Mouse (Mus musculus) forebrain, embryonic 12.5 days (tissue): ENCODE measurements around the gene Sgta. TPM values are rescaled to one million over a fixed set of nuclear protein-coding genes. Genes with fewer than 3 reads are reported as not detected.

ENCODE experiments used
- ATAC-seq: fragments of 200-750 bp; cut with Nextera tagmentation; 2 replicates; pipeline ENCODE4 v1.8.0; 2017; ENCODE audit warnings: moderate TSS enrichment; ENCODE audit not compliant: low FRiP score
- H3K27ac ChIP-seq: fragments of 300-500 bp; sonication (generic); 2 replicates; pipeline ENCODE4 v1.5.1; 2016; ENCODE audit warnings: mild to moderate bottlenecking
- H3K27me3 ChIP-seq: fragments of 300-500 bp; sonication (generic); 2 replicates; pipeline ENCODE4 v1.6.1; 2016; ENCODE audit warnings: mild to moderate bottlenecking
- H3K36me3 ChIP-seq: fragments of 300-500 bp; sonication (generic); replicated peaks from 2 replicates; pipeline ENCODE4 v1.6.1; 2016; ENCODE audit warnings: mild to moderate bottlenecking
- H3K4me1 ChIP-seq: fragments of 300-500 bp; sonication (generic); 2 replicates; pipeline ENCODE4 v1.6.1; 2016
- H3K4me2 ChIP-seq: fragments of 300-500 bp; sonication (generic); 2 replicates; pipeline ENCODE4 v1.6.1; 2016; ENCODE audit warnings: mild to moderate bottlenecking, moderate library complexity
- H3K4me3 ChIP-seq: fragments of 300-500 bp; sonication (generic); replicated peaks from 2 replicates; pipeline ENCODE4 v1.5.1; 2016; ENCODE audit warnings: mild to moderate bottlenecking
- H3K9ac ChIP-seq: fragments of 300-500 bp; sonication (generic); 2 replicates; pipeline ENCODE4 v1.6.1; 2016; ENCODE audit warnings: mild to moderate bottlenecking
- H3K9me3 ChIP-seq: fragments of 300-500 bp; sonication (generic); 2 replicates; pipeline ENCODE4 v1.6.1; 2016
- WGBS: fragments of 180-500 bp; shearing (Covaris S2); methylation state at CpG from one replicate; pipeline ENCODE4 v1.1.7; 2016; 5-methylcytosine and 5-hydroxymethylcytosine counted together
- microRNA-seq: library from miRNA; unstranded; fragments of <30 nt; microRNA quantifications from one replicate; pipeline ENCODE4, GENCODE M21; 2017
- polyA plus RNA-seq: library from polyadenylated mRNA; unstranded; fragments of >200 nt; fragmentation: Nextera tagmentation; extraction: Ambion mirVana; gene quantifications from 2 replicates; pipeline ENCODE4 v1.2.1, GENCODE M21; 2016

The Sgta gene
- polyA plus RNA-seq, 1 experiment from 2014 or later = 262 TPM

DNA sequence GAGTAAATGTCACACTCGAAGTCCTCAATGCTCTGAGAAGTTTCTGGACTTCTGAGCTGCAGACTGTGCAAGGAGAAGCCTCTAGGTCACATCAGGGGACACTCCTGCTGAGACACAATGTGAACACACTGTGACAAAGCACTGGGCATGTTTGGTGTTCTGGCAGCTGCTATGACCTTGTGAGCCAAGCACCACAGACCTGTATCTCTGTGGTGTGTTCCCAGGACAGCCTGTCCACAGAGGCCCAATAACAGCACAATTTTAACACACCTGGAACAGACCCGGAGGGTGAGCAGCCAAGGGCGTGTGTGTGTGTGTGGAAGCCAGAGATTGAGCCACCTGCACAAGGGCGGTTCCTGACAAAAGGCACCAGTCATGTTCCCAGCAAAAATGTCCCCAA is 65.4 kb downstream of the Sgta start:
- H3K4me3 ChIP-seq = no peak overlapping the region
- H3K36me3 ChIP-seq = no peaks in the 10 kb centered on the region
- peaks cover 17% of the 10 kb centered on the region for H3K4me1 ChIP-seq
- H3K9ac ChIP-seq = no peak overlapping the region
- ATAC-seq = no peak
- H3K27me3 ChIP-seq = peaks cover 36% of the 10 kb centered on the region
- H3K9me3 ChIP-seq = no peaks in the 10 kb centered on the region
- H3K4me2 ChIP-seq = no peak overlapping the region
- no peak overlapping the region for H3K27ac ChIP-seq
- WGBS = 60% methylated on average over 4 of the region's 4 CpGs

Small RNAs within 50 kb of the gene (microRNA-seq; reads per million reads assigned to microRNA genes)
- not detected for gene Mir5615-1
- not detected for gene Mir5615-2

Other genes starting within 250 kb of the Sgta start
- gene Jsrp1, start 246.7 kb downstream of the Sgta start, polyA plus RNA-seq = 0.27 and 0.36 TPM in 2 replicates
- 1,463 and 1,490 TPM in 2 replicates for gene Oaz1, start 233.5 kb downstream of the Sgta start, polyA plus RNA-seq
- gene Lingo3, start 216.1 kb downstream of the Sgta start, polyA plus RNA-seq = 1.5 and 1.7 TPM in 2 replicates
- 274 and 289 TPM in 2 replicates for gene Lsm7, start 205.0 kb downstream of the Sgta start, polyA plus RNA-seq
- gene Sppl2b, start 204.9 kb downstream of the Sgta start, polyA plus RNA-seq = 43.3 and 44.0 TPM in 2 replicates
- gene Tmprss9, start 188.3 kb downstream of the Sgta start, polyA plus RNA-seq = 0.06 and 0.08 TPM in 2 replicates
- gene Timm13, start 159.2 kb downstream of the Sgta start, polyA plus RNA-seq = 311 and 314 TPM in 2 replicates
- gene Lmnb2, start 141.9 kb downstream of the Sgta start, polyA plus RNA-seq = 67.7 and 73.8 TPM in 2 replicates
- 8.2 and 9.8 TPM in 2 replicates for gene Gadd45b, start 130.1 kb downstream of the Sgta start, polyA plus RNA-seq
- gene Gng7, start 45.2 kb downstream of the Sgta start, polyA plus RNA-seq = 9.8 and 11.0 TPM in 2 replicates
- gene Diras1, start 34.5 kb downstream of the Sgta start, polyA plus RNA-seq = 8.7 and 11.6 TPM in 2 replicates
- gene Slc39a3, start 22.8 kb downstream of the Sgta start, polyA plus RNA-seq = 29.2 and 32.8 TPM in 2 replicates
- 65.0 and 69.2 TPM in 2 replicates for gene Thop1, start 9.9 kb upstream of the Sgta start, polyA plus RNA-seq
- 0.46 and 0.69 TPM in 2 replicates for gene Creb3l3, start 38.7 kb upstream of the Sgta start, polyA plus RNA-seq
- 208 and 210 TPM in 2 replicates for gene Map2k2, start 45.7 kb upstream of the Sgta start, polyA plus RNA-seq
- gene Zbtb7a, start 75.0 kb upstream of the Sgta start, polyA plus RNA-seq = 12.4 and 13.5 TPM in 2 replicates
- 51.6 and 52.9 TPM in 2 replicates for gene Pias4, start 107.7 kb upstream of the Sgta start, polyA plus RNA-seq
- 518 and 540 TPM in 2 replicates for gene Eef2, start 116.5 kb upstream of the Sgta start, polyA plus RNA-seq
- 62.8 and 67.4 TPM in 2 replicates for gene Dapk3, start 122.8 kb upstream of the Sgta start, polyA plus RNA-seq
- gene 4930442H23Rik, start 123.7 kb upstream of the Sgta start, polyA plus RNA-seq = not detected in 2 replicates
- not detected in 2 replicates for gene Nmrk2, start 141.9 kb upstream of the Sgta start, polyA plus RNA-seq
- gene Atcay, start 170.7 kb upstream of the Sgta start, polyA plus RNA-seq = 31.8 and 33.9 TPM in 2 replicates
- 9.0 and 10.0 TPM in 2 replicates for gene Zfr2, start 173.0 kb upstream of the Sgta start, polyA plus RNA-seq
- 4.1 and 5.7 TPM in 2 replicates for gene Matk, start 192.8 kb upstream of the Sgta start, polyA plus RNA-seq
- 136 and 138 TPM in 2 replicates for gene Mrpl54, start 206.8 kb upstream of the Sgta start, polyA plus RNA-seq
- 31.1 and 33.3 TPM in 2 replicates for gene Apba3, start 206.8 kb upstream of the Sgta start, polyA plus RNA-seq
- 9.7 and 11.4 TPM in 2 replicates for gene Tjp3, start 231.4 kb upstream of the Sgta start, polyA plus RNA-seq
- gene Pip5k1c, start 232.8 kb upstream of the Sgta start, polyA plus RNA-seq = 84.1 and 98.7 TPM in 2 replicates